Mouse (Mus musculus) heart, embryonic 15.5 days (tissue): Measurements from ENCODE around the gene St8sia4. TPM values are rescaled to one million over a fixed set of nuclear protein-coding genes. Genes with fewer than 3 reads are reported as not detected.

Experiments
- ATAC-seq: fragments of 200-750 bp; cut with Nextera tagmentation; replicated peaks from 2 replicates; pipeline ENCODE4 v1.8.0; 2017; ENCODE audit warnings: low read depth, moderate TSS enrichment; ENCODE audit not compliant: insufficient number of reproducible peaks, insufficient read depth, low FRiP score
- H3K27ac ChIP-seq: fragments of 300-500 bp; sonication (generic); 2 replicates; pipeline ENCODE4 v1.5.1; 2015; ENCODE audit warnings: mild to moderate bottlenecking, inconsistent platforms
- H3K27me3 ChIP-seq: fragments of 300-500 bp; sonication (generic); 2 replicates; pipeline ENCODE4 v1.6.1; 2015; ENCODE audit warnings: inconsistent platforms
- H3K36me3 ChIP-seq: fragments of 300-500 bp; sonication (generic); 2 replicates; pipeline ENCODE4 v1.6.1; 2015; ENCODE audit warnings: mild to moderate bottlenecking, inconsistent platforms
- H3K4me1 ChIP-seq: fragments of 300-500 bp; sonication (generic); replicated peaks from 2 replicates; pipeline ENCODE4 v1.6.1; 2015; ENCODE audit warnings: inconsistent platforms
- H3K4me2 ChIP-seq: fragments of 300-500 bp; sonication (generic); 2 replicates; pipeline ENCODE4 v1.6.1; 2015; ENCODE audit warnings: inconsistent platforms, mild to moderate bottlenecking, moderate library complexity
- H3K4me3 ChIP-seq: fragments of 300-500 bp; sonication (generic); 2 replicates; pipeline ENCODE4 v1.5.1; 2015; ENCODE audit warnings: mild to moderate bottlenecking, inconsistent platforms
- H3K9ac ChIP-seq: fragments of 300-500 bp; sonication (generic); 2 replicates; pipeline ENCODE4 v1.6.1; 2015; ENCODE audit warnings: mild to moderate bottlenecking, inconsistent platforms
- H3K9me3 ChIP-seq: fragments of 300-500 bp; sonication (generic); replicated peaks from 2 replicates; pipeline ENCODE4 v1.6.1; 2016; ENCODE audit warnings: inconsistent platforms
- WGBS: fragments of 180-500 bp; shearing (Covaris S2); methylation state at CpG from one replicate; pipeline ENCODE4 v1.1.7; 2015; ENCODE audit warnings: mixed read lengths; 5-methylcytosine and 5-hydroxymethylcytosine counted together
- polyA plus RNA-seq: library from polyadenylated mRNA; unstranded; fragments of >200 nt; fragmentation: Nextera tagmentation; extraction: Ambion mirVana; gene quantifications from 2 replicates; pipeline ENCODE4 v1.2.1, GENCODE M21; 2015

St8sia4 gene
- polyA plus RNA-seq: 2.0 and 2.7 TPM in 2 replicates

DNA sequence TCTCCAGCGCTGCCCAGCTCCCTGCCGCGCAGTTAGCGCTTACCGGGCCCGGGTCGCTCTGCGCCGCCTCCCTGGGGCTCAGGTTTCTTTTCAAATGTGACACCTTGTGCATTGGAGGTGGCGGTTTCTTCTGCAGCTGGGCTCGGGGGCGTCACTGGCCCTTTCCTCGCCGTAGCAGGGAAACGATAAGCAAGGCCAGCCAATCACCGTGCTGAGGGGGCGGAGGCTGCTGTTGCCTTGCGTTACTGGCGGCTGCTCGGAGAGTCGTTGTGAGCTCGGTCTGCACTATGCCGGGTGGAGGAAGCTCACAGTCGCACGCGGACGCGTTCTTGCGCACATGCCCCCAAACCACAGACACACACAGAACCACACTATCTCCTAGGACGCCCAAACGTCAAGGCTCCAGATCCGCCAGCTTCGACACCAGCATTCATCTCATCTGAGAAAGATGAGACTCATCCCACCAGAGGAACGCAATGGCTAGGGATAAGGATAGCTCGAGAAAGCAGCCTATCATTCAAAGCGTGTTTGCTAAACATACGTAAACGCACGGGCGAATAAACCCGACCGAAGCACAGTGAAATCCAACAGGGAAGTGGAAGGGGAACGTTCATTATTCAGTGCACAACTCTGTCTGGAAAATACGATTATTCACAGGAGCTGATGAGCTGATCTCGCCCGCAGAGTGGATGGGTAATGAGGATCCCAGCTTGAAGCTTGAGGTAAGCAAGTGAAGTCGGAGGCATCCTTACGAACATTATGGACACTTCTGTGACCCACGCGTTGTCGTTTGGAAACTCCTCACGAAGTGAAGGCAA, at the start of gene St8sia4:
TSS of gene St8sia4 (minus strand) at position 137 of the 818 bp plus-strand sequence.
- Histone ChIP-seq H3K4me1 (peaks cover 18% of the 10 kb centered on the region), H3K27ac (peak within 1 kb of the TSS; percentile 47; the same call in 1 of the 2 replicates), H3K27me3 (peaks cover 17% of the 10 kb centered on the region), H3K9me3 (no peaks in the 10 kb centered on the region), H3K9ac (peak within 1 kb of the TSS; percentile 44), H3K36me3 (no peaks in the 10 kb centered on the region), H3K4me2 (peak within 1 kb of the TSS; percentile 97), H3K4me3 (peak within 1 kb of the TSS; percentile 71)
- under 1% methylated on average over 52 of the region's 52 CpGs for WGBS
- peak; percentile 96 for ATAC-seq

DNA sequence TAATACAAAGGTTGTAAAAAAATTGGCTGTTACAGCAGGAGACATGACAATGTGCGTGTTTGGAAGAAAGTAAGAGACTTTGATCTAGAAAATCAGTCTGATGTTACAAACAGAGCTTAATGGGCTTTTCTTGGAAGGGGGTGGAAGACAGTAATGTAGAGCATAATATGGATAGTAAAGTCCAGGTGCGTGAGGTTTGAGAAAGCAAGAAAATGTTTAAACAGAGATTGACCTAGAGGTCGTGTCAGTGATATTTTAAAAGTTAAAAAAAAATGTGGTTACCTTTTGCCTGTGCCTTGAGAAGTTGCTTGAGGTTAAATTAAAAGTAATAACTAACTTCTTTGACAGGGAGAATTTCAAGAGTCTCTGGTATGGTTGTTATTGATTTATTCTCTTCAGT, 41.8 kb upstream of the St8sia4 start:
- Histone ChIP-seq H3K9me3 (no peaks in the 10 kb centered on the region), H3K27ac (no peak overlapping the region), H3K27me3 (no peaks in the 10 kb centered on the region), H3K9ac (no peak overlapping the region), H3K4me1 (no peaks in the 10 kb centered on the region), H3K4me3 (no peak overlapping the region), H3K4me2 (no peak overlapping the region), H3K36me3 (no peaks in the 10 kb centered on the region)
- no peak for ATAC-seq
- 73% methylated on average over 3 of the region's 3 CpGs for WGBS

DNA sequence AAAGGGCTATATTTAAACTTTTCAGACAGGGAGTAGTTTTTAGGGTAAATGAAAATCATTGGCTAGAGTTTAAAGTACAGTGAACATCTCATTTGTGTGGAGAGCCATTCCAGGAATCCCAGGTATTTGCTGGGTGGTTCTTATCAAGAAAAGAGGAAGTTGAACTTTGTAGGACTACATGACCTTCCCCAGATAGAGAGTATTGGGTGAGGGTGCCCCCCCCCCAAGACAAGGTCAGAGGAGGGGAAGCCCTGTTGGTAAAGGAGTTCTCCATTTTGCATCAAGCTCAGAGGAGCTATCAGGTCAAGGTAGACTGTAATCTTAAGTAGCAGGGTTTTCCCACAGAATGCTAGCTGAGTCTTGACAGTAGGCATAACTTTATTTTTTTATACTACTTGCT, 32.5 kb upstream of the St8sia4 start:
- H3K9me3 ChIP-seq: no peaks in the 10 kb centered on the region
- no peak for ATAC-seq
- H3K4me3 ChIP-seq: no peak overlapping the region

DNA sequence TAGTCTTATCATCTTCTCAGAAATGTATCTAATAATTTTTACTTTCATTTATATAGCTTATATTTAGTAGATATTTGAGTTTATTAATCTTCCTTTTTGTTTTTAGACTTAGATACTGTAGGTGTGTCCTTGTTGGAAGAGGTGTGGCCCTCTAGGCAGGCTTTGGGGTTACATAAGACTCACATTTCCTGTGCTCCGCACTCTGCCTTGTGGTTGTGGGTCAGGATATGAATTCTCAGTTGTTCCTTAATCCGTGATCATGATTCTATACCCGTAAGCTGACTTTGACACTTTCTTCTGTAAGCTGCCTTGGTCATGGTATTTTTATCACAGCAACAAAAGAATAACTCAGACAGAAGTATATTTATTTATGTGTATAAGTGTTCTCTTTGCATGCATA, 6.7 kb upstream of the St8sia4 start:
- no peak overlapping the region for H3K27ac ChIP-seq
- no peaks in the 10 kb centered on the region for H3K36me3 ChIP-seq
- H3K4me2 ChIP-seq: no peak overlapping the region
- H3K9me3 ChIP-seq: no peaks in the 10 kb centered on the region
- 57% methylated on average over 3 of the region's 3 CpGs for WGBS
- no peaks in the 10 kb centered on the region for H3K4me1 ChIP-seq
- no peaks in the 10 kb centered on the region for H3K27me3 ChIP-seq
- H3K9ac ChIP-seq: no peak overlapping the region
- no peak overlapping the region for H3K4me3 ChIP-seq
- no peak for ATAC-seq

More for the DNA sequence above, 32.5 kb upstream of the St8sia4 start:
- no peak overlapping the region for H3K4me2 ChIP-seq
- no peak overlapping the region for H3K9ac ChIP-seq
- no peak overlapping the region for H3K27ac ChIP-seq
- no peaks in the 10 kb centered on the region for H3K27me3 ChIP-seq
- no peaks in the 10 kb centered on the region for H3K36me3 ChIP-seq
- H3K4me1 ChIP-seq: no peaks in the 10 kb centered on the region

DNA sequence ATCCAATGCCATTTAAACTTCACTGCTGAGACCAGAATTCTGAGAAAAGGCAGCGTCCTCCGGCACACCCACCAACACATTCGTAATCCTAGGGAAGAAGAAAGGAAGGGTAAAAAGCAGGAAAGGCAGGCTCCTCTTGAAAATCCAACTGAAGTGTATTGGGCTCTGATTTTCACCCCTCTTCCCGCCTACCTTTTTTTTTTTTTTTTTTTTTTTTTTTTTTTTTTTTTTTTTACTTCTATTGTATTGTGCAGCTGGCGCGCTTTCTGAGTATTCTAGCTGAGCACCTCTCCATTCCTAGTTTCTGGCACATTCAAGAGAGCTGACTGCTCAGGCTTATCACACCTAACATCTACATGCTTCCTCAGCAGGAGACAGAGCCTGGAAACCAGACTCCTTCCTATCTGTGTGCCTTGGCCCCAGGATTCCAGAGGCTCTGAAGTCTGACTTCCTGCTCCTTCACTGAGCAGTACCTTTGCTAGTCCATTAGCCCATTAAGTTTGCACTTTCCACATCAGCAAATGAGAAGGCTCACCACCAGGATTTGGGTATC, 958 bp upstream of the St8sia4 start:
- Histone ChIP-seq H3K27me3 (peaks cover 17% of the 10 kb centered on the region), H3K36me3 (no peaks in the 10 kb centered on the region), H3K4me2 (peak overlapping the region; percentile 97), H3K9me3 (no peaks in the 10 kb centered on the region), H3K27ac (no peak overlapping the region), H3K9ac (peak overlapping the region; percentile 43; the same call in 1 of the 2 replicates), H3K4me3 (peak overlapping the region; percentile 71), H3K4me1 (peaks cover 18% of the 10 kb centered on the region)
- WGBS: 10% methylated on average over 6 of the region's 6 CpGs
- ATAC-seq: no peak

DNA sequence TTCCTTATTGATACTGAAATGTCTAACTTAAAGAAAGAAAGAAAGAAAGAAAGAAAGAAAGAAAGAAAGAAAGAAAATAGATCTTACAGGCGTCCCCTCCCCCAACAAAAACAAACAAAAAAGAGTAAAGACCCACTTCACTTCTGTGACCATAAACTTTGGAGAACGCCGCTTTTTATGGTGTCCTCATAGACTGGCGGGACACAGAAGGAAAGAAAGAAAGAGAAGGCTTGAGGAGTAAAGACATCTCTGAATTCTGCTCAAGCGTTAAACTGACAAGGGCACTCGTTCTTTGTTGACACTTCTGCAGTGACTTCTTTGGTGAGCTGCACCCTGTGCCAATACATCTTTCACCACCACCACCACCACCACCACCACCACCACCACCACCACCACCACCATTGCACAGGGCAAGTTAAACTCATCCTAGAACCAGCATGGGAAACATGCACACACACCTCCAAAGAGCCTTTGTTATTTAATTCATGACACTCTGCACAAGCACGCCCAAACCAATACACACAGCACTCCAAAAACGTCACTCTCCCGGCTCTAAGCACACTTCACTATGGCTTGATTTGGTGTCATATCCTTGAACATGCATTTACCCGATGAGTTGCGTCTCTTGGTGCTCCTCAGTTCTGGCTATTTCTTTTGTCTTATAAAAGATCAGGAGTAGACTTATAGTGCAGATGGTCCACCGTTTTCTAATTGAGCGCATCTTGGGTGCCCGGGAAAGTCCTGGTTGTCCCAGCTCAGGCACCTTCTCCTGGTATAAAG, 640 bp downstream of the St8sia4 start:
- Histone ChIP-seq H3K4me1 (peaks cover 18% of the 10 kb centered on the region), H3K36me3 (no peaks in the 10 kb centered on the region), H3K4me3 (peak overlapping the region; percentile 71), H3K27me3 (peaks cover 17% of the 10 kb centered on the region), H3K9me3 (no peaks in the 10 kb centered on the region), H3K9ac (peak overlapping the region; percentile 44), H3K27ac (peak overlapping the region; percentile 47; the same call in 1 of the 2 replicates), H3K4me2 (peak overlapping the region; percentile 97)
- no peak for ATAC-seq
- under 1% methylated on average over 14 of the region's 14 CpGs for WGBS

DNA sequence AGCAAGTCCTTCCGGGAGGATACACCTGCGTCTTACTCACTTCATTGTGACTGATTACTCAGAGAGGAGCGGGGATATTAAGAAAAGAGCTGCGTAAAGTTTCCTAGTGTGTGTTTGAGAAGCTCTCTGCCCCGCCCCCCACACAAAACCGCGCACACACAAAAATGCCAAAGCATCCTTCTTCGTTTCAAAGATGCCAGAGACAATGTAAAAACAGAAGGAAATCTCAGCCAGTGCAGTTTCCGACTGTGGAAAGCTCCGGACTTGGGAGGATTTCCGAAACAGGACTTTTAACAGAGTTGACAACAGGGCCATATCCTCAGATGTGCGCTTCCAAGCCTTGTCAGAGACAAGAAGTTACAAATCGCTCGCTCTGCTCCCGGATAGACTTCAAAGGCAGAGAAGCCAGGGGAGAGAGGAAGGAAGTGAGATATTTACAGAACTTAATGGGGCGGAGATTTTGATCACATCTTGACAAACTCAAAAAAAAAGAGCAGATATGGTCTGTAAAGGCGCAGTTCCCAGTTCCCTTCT, 1.4 kb downstream of the St8sia4 start:
- peak overlapping the region; percentile 31; the same call in 1 of the 2 replicates for H3K27ac ChIP-seq
- peak overlapping the region; percentile 71 for H3K4me3 ChIP-seq
- H3K36me3 ChIP-seq: no peaks in the 10 kb centered on the region
- ATAC-seq: no peak
- H3K4me1 ChIP-seq: peaks cover 18% of the 10 kb centered on the region
- H3K27me3 ChIP-seq: peaks cover 17% of the 10 kb centered on the region
- H3K9me3 ChIP-seq: no peaks in the 10 kb centered on the region
- 5% methylated on average over 17 of the region's 17 CpGs for WGBS
- H3K4me2 ChIP-seq: peak overlapping the region; percentile 97
- H3K9ac ChIP-seq: no peak overlapping the region

DNA sequence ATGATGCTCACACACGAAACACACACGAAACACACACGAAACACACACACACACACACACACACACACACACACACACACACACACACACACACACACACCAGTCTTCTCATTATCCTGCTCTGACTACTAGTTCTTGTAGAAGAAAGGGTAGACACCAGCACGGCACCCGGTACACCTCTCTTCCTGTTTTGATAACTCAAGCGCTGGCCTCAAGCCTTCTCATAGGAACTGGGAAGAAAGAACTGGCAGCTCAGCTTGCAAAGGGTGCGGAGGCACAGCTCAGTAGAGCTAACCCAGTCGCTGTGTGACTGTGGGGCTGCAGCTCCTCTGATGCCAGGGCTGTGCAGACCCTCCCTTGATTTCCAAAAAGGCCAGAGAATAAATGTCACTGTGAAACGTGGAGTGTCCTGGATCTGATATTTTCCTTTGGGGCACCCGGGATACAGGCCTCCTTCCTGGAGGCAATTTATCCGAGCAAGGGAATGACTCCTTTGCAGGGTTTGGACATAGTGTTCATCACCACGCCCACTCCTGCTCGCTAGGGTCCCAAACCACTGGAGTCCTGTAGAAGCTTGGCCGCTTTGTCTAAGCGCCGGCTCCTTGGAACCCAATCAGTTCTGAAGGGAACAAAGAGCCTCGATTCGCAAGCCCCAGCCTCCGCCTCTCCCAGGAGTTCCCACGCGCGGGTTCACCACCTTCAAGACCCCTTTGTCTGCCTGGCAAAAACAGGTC, 2.2 kb downstream of the St8sia4 start:
- Histone ChIP-seq H3K9ac (0 out of 2 replicates have a peak overlapping the region, but pooled peaks have one; percentile 23), H3K27ac (peak overlapping the region; percentile 28; the same call in 1 of the 2 replicates), H3K9me3 (no peaks in the 10 kb centered on the region), H3K27me3 (peaks cover 17% of the 10 kb centered on the region), H3K4me2 (peak overlapping the region; percentile 97), H3K4me1 (peaks cover 18% of the 10 kb centered on the region), H3K4me3 (peak overlapping the region; percentile 71), H3K36me3 (no peaks in the 10 kb centered on the region)
- ATAC-seq: no peak
- WGBS: 22% methylated on average over 22 of the region's 22 CpGs

DNA sequence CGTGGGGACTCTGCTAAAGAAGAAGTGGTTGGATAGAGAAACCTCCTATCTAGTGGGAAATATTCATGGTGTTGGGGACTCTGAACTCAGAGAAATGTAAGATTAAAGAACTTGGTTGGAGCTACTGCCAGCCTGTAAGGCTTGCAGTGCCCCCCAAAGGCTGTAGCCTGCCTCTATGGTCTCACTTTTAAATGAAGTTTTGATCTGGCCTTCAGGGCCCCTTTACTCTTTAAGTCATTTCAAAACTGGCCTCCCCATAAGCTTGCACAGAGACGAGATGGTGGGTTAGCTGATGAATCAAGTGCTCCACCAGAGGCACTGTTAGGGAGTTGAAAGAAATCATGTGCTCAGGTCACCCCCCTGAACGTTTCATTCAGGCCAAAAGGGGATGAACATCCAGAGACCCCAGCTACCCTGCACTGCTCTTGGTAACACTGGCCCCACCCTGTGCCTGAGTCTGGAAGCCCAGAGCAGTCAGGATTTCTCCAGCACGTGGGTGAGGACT, 3.0 kb downstream of the St8sia4 start:
- Histone ChIP-seq H3K4me2 (peak overlapping the region; percentile 97; the same call in 1 of the 2 replicates), H3K27ac (no peak overlapping the region), H3K4me3 (no peak overlapping the region)

DNA sequence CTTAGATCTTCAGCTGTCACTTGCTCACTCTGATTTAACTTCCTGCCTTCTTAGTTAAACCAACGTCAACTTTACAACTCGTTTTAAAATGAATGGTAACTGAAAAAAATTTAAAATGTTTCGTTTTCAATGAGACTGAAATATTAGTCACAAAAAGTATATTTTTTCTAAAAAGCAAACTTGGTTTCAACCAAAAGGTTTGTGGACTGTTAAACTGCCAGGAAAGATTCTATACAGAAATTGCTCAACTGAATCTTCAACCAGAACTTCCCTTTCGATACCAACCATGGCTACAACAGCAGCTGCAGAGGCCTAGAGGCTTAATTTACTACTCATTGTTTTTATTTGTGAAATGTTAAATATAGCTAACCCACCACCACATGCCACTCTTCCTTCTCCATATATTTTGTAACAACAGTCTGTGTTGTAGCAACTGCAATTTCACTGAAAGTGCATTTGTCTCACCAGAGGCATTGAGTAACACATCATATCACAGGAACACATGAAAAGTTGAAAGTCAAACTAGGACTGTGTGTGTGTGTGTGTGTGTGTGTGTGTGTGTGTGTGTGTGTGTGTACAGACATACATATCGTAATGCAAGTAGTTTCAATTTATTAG, 10.2 kb downstream of the St8sia4 start:
- no peak overlapping the region for H3K4me2 ChIP-seq
- no peak for ATAC-seq

More for the DNA sequence above, 3.0 kb downstream of the St8sia4 start:
- 24% methylated on average over 4 of the region's 4 CpGs for WGBS
- Histone ChIP-seq H3K4me1 (peaks cover 18% of the 10 kb centered on the region), H3K36me3 (no peaks in the 10 kb centered on the region), H3K9ac (no peak overlapping the region), H3K27me3 (peaks cover 17% of the 10 kb centered on the region), H3K9me3 (no peaks in the 10 kb centered on the region)
- ATAC-seq: no peak

More for the DNA sequence above, 10.2 kb downstream of the St8sia4 start:
- Histone ChIP-seq H3K27me3 (no peaks in the 10 kb centered on the region), H3K9ac (no peak overlapping the region), H3K27ac (no peak overlapping the region), H3K9me3 (no peaks in the 10 kb centered on the region), H3K4me3 (no peak overlapping the region), H3K36me3 (no peaks in the 10 kb centered on the region), H3K4me1 (no peaks in the 10 kb centered on the region)
- 63% methylated on average over 5 of the region's 5 CpGs for WGBS
